Mouse (Mus musculus) neural tube, embryonic 15.5 days (tissue): ENCODE results near the gene Arhgap15. TPM values are rescaled to one million over a fixed set of nuclear protein-coding genes. Genes with fewer than 3 reads are reported as not detected.
"Not testable (repeated sequence)": the region's sequence is repeated elsewhere in the genome, so short reads cannot be mapped to it uniquely, and the experiment has no call there.

Experiments used
- ATAC-seq: fragments of 200-750 bp; cut with Nextera tagmentation; 2 replicates; pipeline ENCODE4 v1.8.0; 2017; ENCODE audit warnings: mild to moderate bottlenecking, moderate TSS enrichment, moderate library complexity; ENCODE audit not compliant: low FRiP score
- H3K27ac ChIP-seq: fragments of 300-500 bp; sonication (generic); replicated peaks from 2 replicates; pipeline ENCODE4 v1.5.1; 2015; ENCODE audit warnings: mild to moderate bottlenecking, inconsistent platforms
- H3K27me3 ChIP-seq: fragments of 300-500 bp; sonication (generic); replicated peaks from 2 replicates; pipeline ENCODE4 v1.6.1; 2015; ENCODE audit warnings: inconsistent platforms
- H3K36me3 ChIP-seq: fragments of 300-500 bp; sonication (generic); 2 replicates; pipeline ENCODE4 v1.6.1; 2015; ENCODE audit warnings: inconsistent platforms
- H3K4me1 ChIP-seq: fragments of 300-500 bp; sonication (generic); 2 replicates; pipeline ENCODE4 v1.6.1; 2015; ENCODE audit warnings: inconsistent platforms
- H3K4me2 ChIP-seq: fragments of 300-500 bp; sonication (generic); 2 replicates; pipeline ENCODE4 v1.6.1; 2015; ENCODE audit warnings: inconsistent platforms, mild to moderate bottlenecking, moderate library complexity
- H3K4me3 ChIP-seq: fragments of 300-500 bp; sonication (generic); replicated peaks from 2 replicates; pipeline ENCODE4 v1.5.1; 2015; ENCODE audit warnings: mild to moderate bottlenecking, inconsistent platforms
- H3K9ac ChIP-seq: fragments of 300-500 bp; sonication (generic); replicated peaks from 2 replicates; pipeline ENCODE4 v1.6.1; 2015; ENCODE audit warnings: mild to moderate bottlenecking, inconsistent platforms
- H3K9me3 ChIP-seq: fragments of 300-500 bp; sonication (generic); replicated peaks from 2 replicates; pipeline ENCODE4 v1.6.1; 2016; ENCODE audit warnings: inconsistent platforms
- WGBS: fragments of 180-500 bp; shearing (Covaris S2); methylation state at CpG from one replicate; pipeline ENCODE4 v1.1.7; 2015; ENCODE audit warnings: mixed read lengths; 5-methylcytosine and 5-hydroxymethylcytosine counted together
- polyA plus RNA-seq: library from polyadenylated mRNA; unstranded; fragments of >200 nt; fragmentation: Nextera tagmentation; extraction: Ambion mirVana; gene quantifications from 2 replicates; pipeline ENCODE4 v1.2.1, GENCODE M21; 2015

The Arhgap15 gene
- polyA plus RNA-seq, result 3.0 and 6.8 TPM in 2 replicates

- no peak for ATAC-seq
- 86% methylated on average over 5 of the region's 5 CpGs for WGBS
Observed at GRCm38 (mm10) chr2:43748287-43748983, at the start of gene Arhgap15. Gene Arhgap15 (plus strand): TSS chr2:43748824.

GRCm38 (mm10) chr2:43712611-43713138, 35.9 kb upstream of the Arhgap15 start:
- Histone ChIP-seq H3K27ac (no peak overlapping the region), H3K36me3 (no peaks in the 10 kb centered on the region), H3K4me1 (no peaks in the 10 kb centered on the region), H3K4me3 (no peak overlapping the region), H3K9me3 (no peaks in the 10 kb centered on the region), H3K9ac (no peak overlapping the region), H3K4me2 (no peak overlapping the region), H3K27me3 (no peaks in the 10 kb centered on the region)
- 94% methylated on average over 2 of the region's 2 CpGs for WGBS
- ATAC-seq, result no peak

More at GRCm38 (mm10) chr2:43748287-43748983, at the start of gene Arhgap15:
- Histone ChIP-seq H3K4me1 (no peaks in the 10 kb centered on the region), H3K36me3 (no peaks in the 10 kb centered on the region), H3K27me3 (no peaks in the 10 kb centered on the region), H3K9ac (no peak within 1 kb of the TSS), H3K4me2 (no peak within 1 kb of the TSS), H3K4me3 (no peak within 1 kb of the TSS), H3K27ac (no peak within 1 kb of the TSS), H3K9me3 (no peaks in the 10 kb centered on the region)

- Histone ChIP-seq H3K4me2 (peak overlapping the region; percentile 54), H3K4me3 (peak overlapping the region; percentile 25), H3K27ac (no peak overlapping the region), H3K9ac (peak overlapping the region; percentile 42; the same call in 1 of the 2 replicates), H3K36me3 (no peaks in the 10 kb centered on the region), H3K9me3 (no peaks in the 10 kb centered on the region), H3K4me1 (peaks cover 5% of the 10 kb centered on the region; the same call in 1 of the 2 replicates), H3K27me3 (no peaks in the 10 kb centered on the region)
- ATAC-seq, result peak; percentile 92
- WGBS, result 18% methylated on average over 14 of the region's 14 CpGs
Observed at GRCm38 (mm10) chr2:43722446-43723103, 26.0 kb upstream of the Arhgap15 start.

- peak overlapping the region; percentile 42; the same call in 1 of the 2 replicates for H3K9ac ChIP-seq
- WGBS, result 66% methylated on average over 7 of the region's 7 CpGs
- peaks cover 5% of the 10 kb centered on the region; the same call in 1 of the 2 replicates for H3K4me1 ChIP-seq
- no peak overlapping the region for H3K27ac ChIP-seq
- no peaks in the 10 kb centered on the region for H3K36me3 ChIP-seq
- peak overlapping the region; percentile 25 for H3K4me3 ChIP-seq
- no peaks in the 10 kb centered on the region for H3K27me3 ChIP-seq
- ATAC-seq, result peak; percentile 71
- H3K4me2 ChIP-seq, result peak overlapping the region; percentile 54
- H3K9me3 ChIP-seq, result no peaks in the 10 kb centered on the region
Observed at GRCm38 (mm10) chr2:43723104-43723541, 25.5 kb upstream of the Arhgap15 start.

GRCm38 (mm10) chr2:43727181-43727580, 21.4 kb upstream of the Arhgap15 start:
- Histone ChIP-seq H3K9me3 (no peaks in the 10 kb centered on the region), H3K4me2 (no peak overlapping the region), H3K9ac (no peak overlapping the region), H3K4me3 (no peak overlapping the region), H3K27ac (no peak overlapping the region), H3K27me3 (no peaks in the 10 kb centered on the region), H3K36me3 (no peaks in the 10 kb centered on the region), H3K4me1 (peaks cover 5% of the 10 kb centered on the region; the same call in 1 of the 2 replicates)
- ATAC-seq, result no peak
- WGBS, result 69% methylated on average over 5 of the region's 5 CpGs

- 87% methylated on average over 8 of the region's 8 CpGs for WGBS
- Histone ChIP-seq H3K36me3 (no peaks in the 10 kb centered on the region), H3K4me2 (no peak overlapping the region), H3K9me3 (no peaks in the 10 kb centered on the region), H3K27me3 (no peaks in the 10 kb centered on the region), H3K9ac (no peak overlapping the region), H3K4me1 (peaks cover 5% of the 10 kb centered on the region; the same call in 1 of the 2 replicates), H3K27ac (no peak overlapping the region), H3K4me3 (no peak overlapping the region)
- no peak for ATAC-seq
Observed at GRCm38 (mm10) chr2:43727693-43728092, 20.9 kb upstream of the Arhgap15 start.

GRCm38 (mm10) chr2:43728831-43729230, 19.8 kb upstream of the Arhgap15 start:
- Histone ChIP-seq H3K4me3 (no peak overlapping the region), H3K4me2 (no peak overlapping the region), H3K27me3 (no peaks in the 10 kb centered on the region), H3K4me1 (no peaks in the 10 kb centered on the region), H3K9ac (no peak overlapping the region), H3K27ac (no peak overlapping the region), H3K36me3 (no peaks in the 10 kb centered on the region), H3K9me3 (no peaks in the 10 kb centered on the region)
- 97% methylated on average over 3 of the region's 3 CpGs for WGBS
- no peak for ATAC-seq

- no peak overlapping the region for H3K27ac ChIP-seq
- H3K9ac ChIP-seq, result no peak overlapping the region
- ATAC-seq, result no peak
- no peaks in the 10 kb centered on the region for H3K9me3 ChIP-seq
- no peak overlapping the region for H3K4me2 ChIP-seq
- WGBS, result 38% methylated on average over 3 of the region's 3 CpGs
- no peak overlapping the region for H3K4me3 ChIP-seq
- H3K36me3 ChIP-seq, result no peaks in the 10 kb centered on the region
- H3K27me3 ChIP-seq, result no peaks in the 10 kb centered on the region
- H3K4me1 ChIP-seq, result no peaks in the 10 kb centered on the region
Observed at GRCm38 (mm10) chr2:43732396-43732795, 16.2 kb upstream of the Arhgap15 start.

- WGBS, result 94% methylated on average over 4 of the region's 4 CpGs
- H3K9me3 ChIP-seq, H3K4me1 ChIP-seq, H3K4me2 ChIP-seq, H3K9ac ChIP-seq, H3K36me3 ChIP-seq, H3K4me3 ChIP-seq, H3K27me3 ChIP-seq, ATAC-seq, H3K27ac ChIP-seq: not testable (repeated sequence)
Observed at GRCm38 (mm10) chr2:43735071-43735470, 13.6 kb upstream of the Arhgap15 start.

GRCm38 (mm10) chr2:43737546-43737945, 11.1 kb upstream of the Arhgap15 start:
- Histone ChIP-seq H3K27me3 (no peaks in the 10 kb centered on the region), H3K9me3 (no peaks in the 10 kb centered on the region), H3K4me2 (no peak overlapping the region), H3K9ac (no peak overlapping the region), H3K4me1 (no peaks in the 10 kb centered on the region), H3K4me3 (no peak overlapping the region), H3K27ac (no peak overlapping the region), H3K36me3 (no peaks in the 10 kb centered on the region)
- WGBS, result 93% methylated on average over 7 of the region's 7 CpGs
- no peak for ATAC-seq

- H3K36me3 ChIP-seq, result no peaks in the 10 kb centered on the region
- H3K9ac ChIP-seq, result no peak overlapping the region
- no peaks in the 10 kb centered on the region for H3K9me3 ChIP-seq
- no peaks in the 10 kb centered on the region for H3K27me3 ChIP-seq
- no peak for ATAC-seq
- H3K4me2 ChIP-seq, result no peak overlapping the region
- 92% methylated on average over 10 of the region's 10 CpGs for WGBS
- no peaks in the 10 kb centered on the region for H3K4me1 ChIP-seq
- no peak overlapping the region for H3K27ac ChIP-seq
- H3K4me3 ChIP-seq, result no peak overlapping the region
Observed at GRCm38 (mm10) chr2:43738562-43739112, 10.0 kb upstream of the Arhgap15 start.
